Comparison of ENCODE assay signal across 9 mouse cellular contexts in the genomic region with DNA sequence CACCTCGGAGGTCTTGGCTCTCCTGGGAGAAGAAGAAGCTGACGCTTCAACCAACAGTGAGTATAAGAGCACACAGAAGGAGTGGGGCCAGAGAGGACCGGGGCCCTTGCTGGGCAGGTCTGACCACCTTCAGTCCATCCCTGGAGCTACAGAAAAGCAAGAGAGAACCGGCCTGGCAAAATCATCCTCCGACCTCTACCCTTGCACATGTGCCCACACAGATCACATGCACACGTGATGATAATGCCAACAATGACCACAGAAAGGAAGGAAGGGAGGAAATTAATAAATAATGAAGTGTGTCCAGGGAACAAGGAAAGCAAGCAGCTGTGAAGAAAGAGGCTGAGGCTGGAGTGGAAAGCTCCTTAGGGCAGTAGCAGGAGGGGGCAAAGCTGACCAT. TPM values are rescaled to one million over a fixed set of nuclear protein-coding genes. Genes with fewer than 3 reads are reported as not detected.
DNase-seq lines count a peak whose midpoint lies in the region; ATAC-seq and TF ChIP-seq lines count a peak whose summit lies in the region.
"Had no signal": no experiment of that assay in that cellular context is flagged by ENCODE, and none has a peak within 500 bp of the region (broad histone marks: within the 10 kb centered on the region; RNA-seq: fewer than 3 reads in every experiment).

No protein-coding gene starts in this region.

- no peak for TF ChIP-seq CTCF in liver, adult 2 months (IDR thresholded peaks at IDR 0.05; ENCODE audit: low read depth, low read length)
- no peak for TF ChIP-seq CTCF in midbrain, postnatal 0 days (IDR thresholded peaks at IDR 0.05)

- DNase-seq in liver, adult 2 months (ENCODE audit: extremely low read depth, low read depth, low spot score) = no peak
- no peak for DNase-seq in liver, embryonic 11.5 days (ENCODE audit: low spot score)
- no peak for DNase-seq in midbrain, postnatal 0 days (ENCODE audit: low spot score)
- DNase-seq in adrenal gland, adult 18-20 months (ENCODE audit: low spot score in 2 of 2) = no peak
- DNase-seq in gastrocnemius, adult 18-20 months (ENCODE audit: low spot score) = no peak

- H3K4me3 ChIP-seq in forebrain, embryonic 13.5 days = no peak overlapping the region
- H3K4me3 ChIP-seq in forebrain, embryonic 16.5 days (replicated peaks; ENCODE audit: low read length) = no peak overlapping the region
- no peak overlapping the region for H3K4me3 ChIP-seq in liver, adult 2 months (ENCODE audit: insufficient read depth, low read depth, low read length)
- H3K4me3 ChIP-seq in liver, embryonic 11.5 days (ENCODE audit: low read depth, low read length) = no peak overlapping the region
- H3K4me3 ChIP-seq in hindbrain, embryonic 16.5 days (ENCODE audit: low read length) = no peak overlapping the region
- no peak overlapping the region for H3K4me3 ChIP-seq in midbrain, postnatal 0 days (ENCODE audit: low read depth, low read length)

- H3K9me3 ChIP-seq in forebrain, embryonic 13.5 days (replicated peaks) = no peaks in the 10 kb centered on the region
- H3K9me3 ChIP-seq in forebrain, embryonic 16.5 days (ENCODE audit: control insufficient read depth, low read length) = no peaks in the 10 kb centered on the region
- no peaks in the 10 kb centered on the region for H3K9me3 ChIP-seq in liver, embryonic 11.5 days (ENCODE audit: control insufficient read depth, low read length)
- H3K9me3 ChIP-seq in hindbrain, embryonic 16.5 days (ENCODE audit: control insufficient read depth, low read length) = no peaks in the 10 kb centered on the region
- no peaks in the 10 kb centered on the region for H3K9me3 ChIP-seq in midbrain, postnatal 0 days (ENCODE audit: low read length)

- H3K36me3 ChIP-seq in forebrain, embryonic 13.5 days (ENCODE audit: poor library complexity, severe bottlenecking) = no peaks in the 10 kb centered on the region
- H3K36me3 ChIP-seq in forebrain, embryonic 16.5 days (ENCODE audit: control insufficient read depth, insufficient read depth) = no peaks in the 10 kb centered on the region
- no peaks in the 10 kb centered on the region for H3K36me3 ChIP-seq in liver, adult 2 months (ENCODE audit: control insufficient read depth, insufficient read depth, low read length)
- no peaks in the 10 kb centered on the region for H3K36me3 ChIP-seq in liver, embryonic 11.5 days (ENCODE audit: control insufficient read depth, insufficient read depth, low read length)
- H3K36me3 ChIP-seq in hindbrain, embryonic 16.5 days (ENCODE audit: control insufficient read depth, insufficient read depth, low read length) = no peaks in the 10 kb centered on the region
- no peaks in the 10 kb centered on the region for H3K36me3 ChIP-seq in midbrain, postnatal 0 days (ENCODE audit: insufficient read depth, low read length)

- H3K9ac ChIP-seq in forebrain, embryonic 13.5 days = peak overlapping the region; percentile 46
- H3K9ac ChIP-seq in forebrain, embryonic 16.5 days (replicated peaks; ENCODE audit: low read depth, low read length) = no peak overlapping the region
- H3K9ac ChIP-seq in liver, adult 2 months (ENCODE audit: low read depth, low read length) = no peak overlapping the region
- no peak overlapping the region for H3K9ac ChIP-seq in liver, embryonic 11.5 days (ENCODE audit: low read depth, low read length)
- peak overlapping the region; percentile 23; the same call in 1 of the 2 replicates for H3K9ac ChIP-seq in hindbrain, embryonic 16.5 days (ENCODE audit: low read depth, low read length)
- H3K9ac ChIP-seq in midbrain, postnatal 0 days (replicated peaks; ENCODE audit: low read length, poor library complexity, severe bottlenecking) = peak overlapping the region; percentile 33; the same call in 1 of the 2 replicates

- H3K79me2 ChIP-seq in liver, adult 2 months (ENCODE audit: control insufficient read depth, insufficient read depth, low read length) = peaks cover 57% of the 10 kb centered on the region

- no peak for TF ChIP-seq POLR2A in liver, adult 2 months (IDR thresholded peaks at IDR 0.05; ENCODE audit: extremely low read depth, insufficient read depth, low read length)

- WGBS in forebrain, embryonic 13.5 days = 83% methylated on average over 6 of the region's 6 CpGs
- 78% methylated on average over 6 of the region's 6 CpGs for WGBS in forebrain, embryonic 16.5 days
- 42% methylated on average over 6 of the region's 6 CpGs for WGBS in liver, adult 2 months
- 73% methylated on average over 6 of the region's 6 CpGs for WGBS in liver, embryonic 11.5 days
- 51% methylated on average over 6 of the region's 6 CpGs for WGBS in hindbrain, embryonic 16.5 days
- WGBS in midbrain, postnatal 0 days = 59% methylated on average over 6 of the region's 6 CpGs

- peak overlapping the region; percentile 38; the same call in 1 of the 2 replicates for H3K27ac ChIP-seq in forebrain, embryonic 13.5 days
- H3K27ac ChIP-seq in forebrain, embryonic 16.5 days (ENCODE audit: low read length) = no peak overlapping the region
- H3K27ac ChIP-seq in liver, adult 2 months (replicated peaks; ENCODE audit: insufficient read depth, low read depth, low read length) = 0 out of 2 replicates have a peak overlapping the region, but pooled peaks have one; percentile 98
- H3K27ac ChIP-seq in liver, embryonic 11.5 days (ENCODE audit: low read depth, low read length) = no peak overlapping the region
- H3K27ac ChIP-seq in hindbrain, embryonic 16.5 days (ENCODE audit: low read depth, low read length) = peak overlapping the region; percentile 25; the same call in 1 of the 2 replicates
- H3K27ac ChIP-seq in midbrain, postnatal 0 days (ENCODE audit: low read depth, low read length) = no peak overlapping the region

- ATAC-seq in forebrain, embryonic 13.5 days = no peak
- no peak for ATAC-seq in forebrain, embryonic 16.5 days
- no peak for ATAC-seq in liver, embryonic 11.5 days (replicated peaks; ENCODE audit: low FRiP score)
- no peak for ATAC-seq in hindbrain, embryonic 16.5 days
- ATAC-seq in midbrain, postnatal 0 days (ENCODE audit: low FRiP score) = no peak
- ATAC-seq: Patski had no signal

- no peak overlapping the region for H3K4me2 ChIP-seq in forebrain, embryonic 13.5 days
- no peak overlapping the region for H3K4me2 ChIP-seq in forebrain, embryonic 16.5 days (ENCODE audit: low read length)
- no peak overlapping the region for H3K4me2 ChIP-seq in liver, embryonic 11.5 days
- H3K4me2 ChIP-seq in hindbrain, embryonic 16.5 days (ENCODE audit: low read length) = no peak overlapping the region
- no peak overlapping the region for H3K4me2 ChIP-seq in midbrain, postnatal 0 days (ENCODE audit: low read depth, low read length, poor library complexity, severe bottlenecking)

- no peaks in the 10 kb centered on the region for H3K27me3 ChIP-seq in forebrain, embryonic 13.5 days
- H3K27me3 ChIP-seq in forebrain, embryonic 16.5 days (replicated peaks; ENCODE audit: control insufficient read depth, insufficient read depth, low read length) = no peaks in the 10 kb centered on the region
- H3K27me3 ChIP-seq in liver, adult 2 months (ENCODE audit: control insufficient read depth, insufficient read depth, low read length) = no peaks in the 10 kb centered on the region
- H3K27me3 ChIP-seq in liver, embryonic 11.5 days (replicated peaks; ENCODE audit: control insufficient read depth, insufficient read depth, low read length) = peaks cover 29% of the 10 kb centered on the region
- no peaks in the 10 kb centered on the region for H3K27me3 ChIP-seq in hindbrain, embryonic 16.5 days (replicated peaks; ENCODE audit: control insufficient read depth, insufficient read depth, low read length)
- no peaks in the 10 kb centered on the region for H3K27me3 ChIP-seq in midbrain, postnatal 0 days (ENCODE audit: insufficient read depth, low read length)
- H3K27me3 ChIP-seq: Patski had no signal

- H3K4me1 ChIP-seq in forebrain, embryonic 13.5 days = peaks cover 88% of the 10 kb centered on the region
- H3K4me1 ChIP-seq in forebrain, embryonic 16.5 days (replicated peaks; ENCODE audit: control insufficient read depth, insufficient read depth, low read length) = peaks cover 74% of the 10 kb centered on the region
- peaks cover 61% of the 10 kb centered on the region for H3K4me1 ChIP-seq in liver, adult 2 months (ENCODE audit: control insufficient read depth, insufficient read depth, low read length)
- H3K4me1 ChIP-seq in liver, embryonic 11.5 days (replicated peaks; ENCODE audit: control insufficient read depth, insufficient read depth, low read length) = peaks cover 48% of the 10 kb centered on the region
- peaks cover 75% of the 10 kb centered on the region for H3K4me1 ChIP-seq in hindbrain, embryonic 16.5 days (ENCODE audit: control insufficient read depth, insufficient read depth, low read depth, low read length)
- H3K4me1 ChIP-seq in midbrain, postnatal 0 days (ENCODE audit: insufficient read depth, low read length) = peaks cover 43% of the 10 kb centered on the region

RNA-seq across cellular contexts. Expression of gene Bcar1, which starts 4.7 kb away (rescaled TPM):
- 49.9 and 50.0 TPM in 2 replicates for polyA plus RNA-seq in forebrain, embryonic 13.5 days (2015; fragmentation: Nextera tagmentation; extraction: Ambion mirVana)
- polyA plus RNA-seq in forebrain, embryonic 16.5 days (2015; fragmentation: Nextera tagmentation; extraction: Ambion mirVana) = 45.9 and 52.5 TPM in 2 replicates
- total RNA-seq in liver, adult 2 months (2014; rRNA removed) = 11.3 and 18.0 TPM in 2 replicates
- polyA plus RNA-seq in liver, adult 2 months (2012; rRNA removed) = 41.2 and 53.2 TPM in 2 replicates
- 26.1 and 27.8 TPM in 2 replicates for polyA plus RNA-seq in liver, embryonic 11.5 days (2014; fragmentation: Nextera tagmentation; extraction: Ambion mirVana)
- polyA plus RNA-seq in hindbrain, embryonic 16.5 days (2015; fragmentation: Nextera tagmentation; extraction: Ambion mirVana) = 37.6 and 50.0 TPM in 2 replicates
- 62.3 and 72.8 TPM in 2 replicates for total RNA-seq in midbrain, postnatal 0 days (2014; rRNA removed)
- 38.3 and 44.3 TPM in 2 replicates for polyA plus RNA-seq in midbrain, postnatal 0 days (2015; fragmentation: Nextera tagmentation; extraction: Ambion mirVana)
- 100 to 1,000 TPM in 1 of 2 experiments, 10 to 100 TPM in 1; 83.9 to 120 TPM for total RNA-seq in adrenal gland, adult 18-20 months (2021)
- total RNA-seq in gastrocnemius, adult 18-20 months (2021) = 10 to 100 TPM; 10.6 to 10.8 TPM

RNA-seq across cellular contexts. Expression of gene Ctrb1, which starts 48.1 kb away (rescaled TPM):
- polyA plus RNA-seq in forebrain, embryonic 13.5 days (2015; fragmentation: Nextera tagmentation; extraction: Ambion mirVana) = 1.7 TPM in 1 of 2 replicates, not detected in the other
- not detected in 2 replicates for polyA plus RNA-seq in forebrain, embryonic 16.5 days (2015; fragmentation: Nextera tagmentation; extraction: Ambion mirVana)
- 50.9 and 134 TPM in 2 replicates for total RNA-seq in liver, adult 2 months (2014; rRNA removed)
- 1.9 and 5.3 TPM in 2 replicates for polyA plus RNA-seq in liver, adult 2 months (2012; rRNA removed)
- not detected in 2 replicates for polyA plus RNA-seq in liver, embryonic 11.5 days (2014; fragmentation: Nextera tagmentation; extraction: Ambion mirVana)
- polyA plus RNA-seq in hindbrain, embryonic 16.5 days (2015; fragmentation: Nextera tagmentation; extraction: Ambion mirVana) = not detected in 2 replicates
- total RNA-seq in midbrain, postnatal 0 days (2014; rRNA removed) = not detected in 2 replicates
- polyA plus RNA-seq in midbrain, postnatal 0 days (2015; fragmentation: Nextera tagmentation; extraction: Ambion mirVana) = not detected in 2 replicates
- not detected for total RNA-seq in adrenal gland, adult 18-20 months (2021)
- total RNA-seq in gastrocnemius, adult 18-20 months (2021) = under 1 TPM in 1 of 2 experiments, not detected in 1; 0.71 TPM
- polyA plus RNA-seq: Patski had no signal

Comparison
In these comparisons a context has a peak if more than half of its experiments do, and no peak if none do; other contexts are left out.
1. H3K27ac ChIP-seq: peak in forebrain, embryonic 13.5 days (single experiment), liver, adult 2 months (single experiment) and hindbrain, embryonic 16.5 days (single experiment); none in forebrain, embryonic 16.5 days (single experiment), liver, embryonic 11.5 days (single experiment) and midbrain, postnatal 0 days (single experiment).
2. H3K9ac ChIP-seq: peak in forebrain, embryonic 13.5 days (single experiment), hindbrain, embryonic 16.5 days (single experiment) and midbrain, postnatal 0 days (single experiment); none in forebrain, embryonic 16.5 days (single experiment), liver, adult 2 months (single experiment) and liver, embryonic 11.5 days (single experiment).